Mouse (Mus musculus): ENCODE results near the gene Unc119b.
"Not testable (repeated sequence)": the region's sequence is repeated elsewhere in the genome, so short reads cannot be mapped to it uniquely, and the experiment has no call there.

Gene Unc119b

GRCm38 (mm10) chr5:115156933-115157589 is 22.3 kb upstream of the Unc119b start:
- no peak for DNase-seq

GRCm38 (mm10) chr5:115156401-115156800 is 21.6 kb upstream of the Unc119b start:
- no peak for DNase-seq

GRCm38 (mm10) chr5:115155831-115156230 is 21.1 kb upstream of the Unc119b start:
- DNase-seq: no peak

- no peak for DNase-seq
Measured at GRCm38 (mm10) chr5:115155156-115155631, 20.4 kb upstream of the Unc119b start.

- DNase-seq: no peak
Measured at GRCm38 (mm10) chr5:115152132-115152956, 17.6 kb upstream of the Unc119b start.

- DNase-seq: no peak
Measured at GRCm38 (mm10) chr5:115151457-115151856, 16.7 kb upstream of the Unc119b start.

- DNase-seq: no peak
Measured at GRCm38 (mm10) chr5:115150991-115151390, 16.2 kb upstream of the Unc119b start.

GRCm38 (mm10) chr5:115149675-115150459 is 15.1 kb upstream of the Unc119b start:
- DNase-seq: no peak

- DNase-seq: not testable (repeated sequence)
Measured at GRCm38 (mm10) chr5:115148872-115149271, 14.1 kb upstream of the Unc119b start.

GRCm38 (mm10) chr5:115148378-115148777 is 13.6 kb upstream of the Unc119b start:
- no peak for DNase-seq

- no peak for DNase-seq
Measured at GRCm38 (mm10) chr5:115147388-115147787, 12.6 kb upstream of the Unc119b start.

GRCm38 (mm10) chr5:115146747-115147130 is 12.0 kb upstream of the Unc119b start:
- no peak for DNase-seq

- no peak for DNase-seq
Measured at GRCm38 (mm10) chr5:115145976-115146746, 11.4 kb upstream of the Unc119b start.

- DNase-seq: no peak
Measured at GRCm38 (mm10) chr5:115145253-115145968, 10.6 kb upstream of the Unc119b start.

GRCm38 (mm10) chr5:115144471-115144870 is 9.7 kb upstream of the Unc119b start:
- no peak for DNase-seq

- no peak for DNase-seq
Measured at GRCm38 (mm10) chr5:115143552-115143951, 8.8 kb upstream of the Unc119b start.

- no peak for DNase-seq
Measured at GRCm38 (mm10) chr5:115142166-115142697, 7.5 kb upstream of the Unc119b start.

- no peak for DNase-seq
Measured at GRCm38 (mm10) chr5:115140726-115141125, 6.0 kb upstream of the Unc119b start.

- no peak for DNase-seq
Measured at GRCm38 (mm10) chr5:115139124-115139523, 4.3 kb upstream of the Unc119b start.

- DNase-seq: no peak
Measured at GRCm38 (mm10) chr5:115133358-115134066, 1.3 kb downstream of the Unc119b start.

GRCm38 (mm10) chr5:115132465-115132864 is 2.3 kb downstream of the Unc119b start:
- DNase-seq: no peak
